Mouse (Mus musculus) brain, adult 2 months (tissue): Measurements from ENCODE around the gene Olfr615.
"Not testable (repeated sequence)": the region's sequence is repeated elsewhere in the genome, so short reads cannot be mapped to it uniquely, and the experiment has no call there.

Experiments used
- DNase-seq: peaks from one replicate; pipeline ENCODE4 v3.0.0; 2011; ENCODE audit warnings: low read depth, low spot score

Olfr615 gene

DNA sequence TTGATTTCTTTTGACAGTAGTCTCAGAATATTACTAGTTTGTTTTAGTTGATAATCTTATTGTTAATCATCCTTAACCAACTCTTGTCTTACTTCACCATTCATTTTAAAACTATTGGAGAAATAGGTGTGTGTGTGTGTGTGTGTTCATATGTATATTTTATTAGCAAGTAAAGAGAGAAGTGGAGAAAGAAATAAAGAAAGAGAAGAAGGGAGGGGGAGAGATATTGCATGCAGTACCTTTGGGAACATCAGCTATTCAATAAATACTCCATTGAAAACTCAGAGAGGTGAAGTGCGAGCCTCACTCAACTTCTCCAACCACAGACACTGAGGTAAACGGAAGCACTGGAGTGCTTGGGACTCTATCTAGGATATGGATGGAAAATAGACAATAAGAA, at the start of gene Olfr615:
Gene Olfr615 (plus strand): TSS at position 301 of the 400 bp plus-strand sequence.
- DNase-seq, result no peak

DNA sequence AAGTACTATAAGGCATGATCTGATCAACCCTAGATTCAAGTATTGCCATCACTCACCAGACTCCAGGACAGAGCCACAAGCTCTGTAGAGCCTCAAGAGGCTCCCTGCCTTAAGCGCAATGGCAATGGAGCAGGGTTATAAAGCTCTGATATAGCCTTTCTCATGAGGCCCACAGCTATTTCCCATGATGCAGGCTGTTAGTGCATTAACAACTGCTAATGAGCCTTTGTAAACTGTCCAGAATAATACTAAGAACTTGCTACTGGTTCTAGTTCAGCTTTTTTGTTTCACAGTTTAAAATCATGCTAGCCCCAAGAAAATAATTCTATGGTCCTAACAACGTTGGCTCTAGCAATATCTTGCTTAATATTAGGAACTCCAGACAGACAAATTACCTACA, 43.9 kb upstream of the Olfr615 start, which contains the start of gene Olfr610:
Gene Olfr610 (minus strand): TSS at position 101 of the 400 bp plus-strand sequence.
- no peak for DNase-seq

DNA sequence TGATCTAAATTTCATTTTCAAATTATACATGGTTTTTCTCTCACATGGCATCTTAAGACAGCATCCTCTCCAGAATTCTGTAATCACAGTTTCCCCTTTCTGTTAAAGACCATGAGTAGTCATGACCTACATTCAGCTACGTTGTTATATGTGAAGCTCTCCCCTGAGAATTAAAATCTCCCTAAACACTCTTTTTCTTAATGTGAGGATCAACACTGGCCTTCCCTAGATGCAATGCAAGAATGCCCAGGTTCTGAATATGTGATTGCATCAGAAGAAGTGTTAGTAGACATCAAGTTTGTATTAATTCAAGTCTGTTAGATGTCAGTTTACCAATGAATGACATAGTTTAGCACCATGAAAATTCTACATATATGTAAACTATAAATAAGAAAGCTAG, 35.1 kb upstream of the Olfr615 start, which contains the start of gene Olfr611:
Gene Olfr611 (minus strand): TSS at position 101 of the 400 bp plus-strand sequence.
- DNase-seq, result not testable (repeated sequence)

DNA sequence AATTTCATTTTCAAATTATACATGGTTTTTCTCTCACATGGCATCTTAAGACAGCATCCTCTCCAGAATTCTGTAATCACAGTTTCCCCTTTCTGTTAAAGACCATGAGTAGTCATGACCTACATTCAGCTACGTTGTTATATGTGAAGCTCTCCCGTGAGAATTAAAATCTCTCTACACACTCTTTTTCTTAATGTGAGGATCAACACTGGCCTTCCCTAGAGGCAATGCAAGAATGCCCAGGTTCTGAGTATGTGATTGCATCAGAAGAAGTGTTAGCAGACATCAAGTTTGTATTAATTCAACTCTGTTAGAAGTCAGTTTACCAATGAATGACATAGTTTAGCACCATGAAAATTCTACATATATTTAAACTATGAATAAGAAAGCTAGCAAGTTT, 13.3 kb upstream of the Olfr615 start, which contains the start of gene Olfr612:
Gene Olfr612 (minus strand): TSS at position 101 of the 400 bp plus-strand sequence.
- not testable (repeated sequence) for DNase-seq

DNA sequence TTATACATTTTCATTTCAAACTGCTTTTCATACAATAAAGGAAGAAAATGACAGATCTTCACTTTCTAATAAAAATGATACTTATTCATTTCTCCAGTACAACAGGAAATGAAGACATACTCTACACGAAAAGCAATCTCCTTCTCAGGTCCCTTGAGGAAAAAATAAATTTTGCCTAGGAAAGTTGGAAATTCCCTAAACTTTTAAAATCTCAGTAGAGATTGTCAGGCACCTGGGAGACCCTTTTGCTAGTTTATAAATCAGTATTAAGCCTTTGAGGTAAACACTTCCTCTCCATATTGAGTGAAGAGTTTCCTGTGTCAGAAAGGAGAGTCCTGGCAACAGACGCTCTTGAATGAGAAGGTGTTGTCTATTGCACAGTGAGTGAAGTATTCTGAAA, 8.1 kb upstream of the Olfr615 start, which contains the start of gene Olfr613:
Gene Olfr613 (plus strand): TSS at position 301 of the 400 bp plus-strand sequence.
- DNase-seq, result no peak

DNA sequence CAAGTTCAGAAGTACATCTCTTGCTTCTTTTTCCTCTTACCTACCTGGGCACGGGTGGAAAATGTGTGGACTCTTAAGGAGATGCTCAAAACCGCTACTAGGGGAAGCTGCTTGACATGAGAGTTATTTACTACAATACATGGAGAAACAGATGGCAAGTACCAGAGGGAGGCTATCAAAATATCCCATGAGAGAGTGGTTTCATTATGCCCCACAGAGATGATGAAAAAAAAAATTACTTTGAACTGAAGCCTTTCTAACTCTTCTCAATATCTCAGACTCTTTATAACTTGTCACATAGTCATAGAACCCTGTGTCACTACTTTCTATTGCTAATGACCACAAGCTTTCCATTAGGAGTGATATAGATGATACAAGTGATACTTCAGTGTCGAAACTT, 13.2 kb downstream of the Olfr615 start, which contains the start of gene Olfr616:
Gene Olfr616 (minus strand): TSS at position 101 of the 400 bp plus-strand sequence.
- DNase-seq, result no peak

DNA sequence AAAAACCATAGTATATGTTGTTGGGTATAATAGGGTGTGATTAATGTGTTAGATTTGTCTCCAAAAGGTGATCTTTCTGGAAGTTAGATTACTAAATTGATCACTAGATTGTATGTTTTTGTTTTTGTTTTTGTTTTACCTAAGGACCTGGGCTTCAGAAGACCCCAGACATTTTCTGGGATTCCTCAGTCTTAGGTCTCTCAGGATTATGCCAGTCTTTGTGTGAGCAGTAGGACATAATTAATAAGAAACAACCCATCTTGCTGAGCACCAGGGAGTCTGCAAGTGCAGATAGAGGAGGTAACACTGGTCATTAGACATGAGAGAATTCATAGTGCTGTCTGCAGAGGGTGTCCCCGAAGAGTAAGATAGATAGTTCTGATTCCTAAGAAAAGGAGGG, 16.9 kb downstream of the Olfr615 start, which contains the start of gene Olfr617:
Gene Olfr617 (plus strand): TSS at position 301 of the 400 bp plus-strand sequence.
- DNase-seq, result no peak

DNA sequence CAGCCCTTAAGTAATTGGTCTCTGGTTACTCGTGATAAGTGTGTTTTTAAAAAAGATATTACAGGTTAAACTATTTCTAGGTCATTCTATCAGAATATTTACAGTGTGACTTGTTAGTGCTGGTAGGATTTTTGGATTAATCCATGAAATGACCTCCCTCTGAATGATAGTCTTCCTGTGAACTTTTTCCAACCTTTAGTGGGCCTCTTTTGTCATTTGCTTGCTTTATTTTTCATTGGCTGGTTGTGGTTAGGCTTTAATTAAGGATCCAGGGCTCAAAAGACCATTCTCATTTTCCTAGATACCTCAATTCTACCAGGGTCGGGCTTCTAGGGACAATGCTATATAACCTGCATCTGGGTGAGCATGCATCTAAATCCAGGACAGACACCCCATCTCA, 33.9 kb downstream of the Olfr615 start, which contains the start of gene Olfr618:
Gene Olfr618 (plus strand): TSS at position 301 of the 400 bp plus-strand sequence.
- no peak for DNase-seq

DNA sequence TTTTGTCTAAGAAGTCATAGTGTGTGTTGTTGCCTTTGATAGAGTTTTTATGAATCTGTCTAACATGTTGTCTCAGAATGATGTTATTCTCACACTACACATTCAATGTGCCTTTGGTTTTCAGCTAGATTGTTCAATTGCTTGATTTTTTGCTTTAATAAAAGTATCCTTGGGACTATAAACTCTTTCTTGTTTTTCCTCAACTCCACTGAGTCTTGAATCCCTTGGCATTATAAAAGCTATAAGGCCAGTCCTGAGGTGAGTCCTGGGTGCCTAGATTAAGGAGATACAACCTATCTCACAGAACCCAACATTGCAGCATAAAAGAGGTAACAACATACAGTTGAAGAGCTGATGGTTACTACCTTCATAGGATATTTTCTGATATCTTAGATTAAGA, 44.4 kb downstream of the Olfr615 start, which contains the start of gene Olfr619:
Gene Olfr619 (plus strand): TSS at position 301 of the 400 bp plus-strand sequence.
- no peak for DNase-seq

DNA sequence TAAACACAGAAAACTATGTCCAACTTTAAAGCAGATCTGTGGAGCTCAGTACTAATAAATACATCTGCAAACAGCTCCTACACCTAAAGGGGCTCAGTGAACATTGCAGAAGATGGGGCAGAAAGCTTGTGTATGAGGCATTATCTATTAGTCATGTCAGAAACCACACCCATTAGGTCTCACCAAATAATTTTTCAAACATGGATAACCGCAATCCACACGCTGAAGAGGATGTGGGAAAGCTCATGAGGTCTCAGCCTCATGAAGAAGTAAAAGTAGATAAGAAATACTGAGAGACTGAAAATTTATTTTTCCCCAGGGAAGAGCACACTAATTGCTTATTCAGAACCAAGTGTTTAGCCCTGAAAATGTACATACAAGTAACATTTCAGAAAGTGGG, 51.5 kb downstream of the Olfr615 start:
- no peak for DNase-seq

DNA sequence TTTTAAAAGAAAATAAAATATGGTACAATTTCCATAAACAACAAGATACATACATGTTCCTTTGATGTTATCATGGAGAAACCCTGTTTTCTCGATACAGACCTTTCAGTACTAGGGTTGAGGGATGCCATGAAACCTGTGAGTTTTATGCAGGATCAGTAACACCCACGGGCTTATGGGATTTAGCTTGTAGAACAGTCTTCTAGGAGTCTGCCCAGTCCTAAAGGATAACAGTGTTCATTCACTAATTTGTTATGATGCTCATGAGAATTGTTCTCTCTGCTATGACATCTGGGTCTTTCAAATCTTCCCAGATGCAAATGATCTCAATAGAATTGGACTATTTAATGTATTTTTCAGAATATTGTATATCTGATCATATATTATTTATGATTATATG, 56.6 kb downstream of the Olfr615 start, which contains the start of gene Olfr620:
Gene Olfr620 (minus strand): TSS at position 101 of the 400 bp plus-strand sequence.
- DNase-seq, result no peak
